Mouse (Mus musculus) bone marrow macrophage, adult 2 months (primary cell): ENCODE data around the gene Prr15l. TPM values are rescaled to one million over a fixed set of nuclear protein-coding genes. Genes with fewer than 3 reads are reported as not detected.

Experiments used
- H3K27ac ChIP-seq: 2 replicates; pipeline ENCODE4 v1.5.1; 2012; ENCODE audit warnings: low read depth, low read length; ENCODE audit not compliant: insufficient read depth
- H3K4me1 ChIP-seq: 2 replicates; pipeline ENCODE4 v1.6.1; 2012; ENCODE audit warnings: low read length; ENCODE audit not compliant: control insufficient read depth, insufficient read depth
- H3K4me3 ChIP-seq: 2 replicates; pipeline ENCODE4 v1.5.1; 2012; ENCODE audit warnings: mild to moderate bottlenecking, low read length, moderate library complexity; ENCODE audit not compliant: insufficient read depth
- CTCF ChIP-seq: IDR thresholded peaks from 2 replicates; pipeline ENCODE4 v1.5.1; 2012; ENCODE audit warnings: low read depth, mild to moderate bottlenecking, low read length, moderate library complexity
- POLR2A ChIP-seq: IDR thresholded peaks from 2 replicates; pipeline ENCODE4 v1.6.1; 2012; ENCODE audit warnings: mild to moderate bottlenecking, low read depth, low read length, borderline replicate concordance
- polyA plus RNA-seq: library from polyadenylated mRNA; stranded (reverse); fragments of >200 nt; gene quantifications from 2 replicates; pipeline ENCODE4 v1.2.4, GENCODE M21; 2012; ENCODE audit not compliant: missing spikeins, insufficient read depth, insufficient read length

Prr15l gene
- polyA plus RNA-seq, 1 experiment: not detected

GRCm38 (mm10) chr11:96973426-96973964, 45.6 kb downstream of the Prr15l start:
- Histone ChIP-seq H3K4me3 (no peak overlapping the region), H3K27ac (peak overlapping the region; percentile 24; the same call in 1 of the 2 replicates), H3K4me1 (peaks cover 72% of the 10 kb centered on the region)
- TF ChIP-seq CTCF (no peak), POLR2A (no peak)

- peak overlapping the region; percentile 12; the same call in 1 of the 2 replicates for H3K4me3 ChIP-seq
- H3K4me1 ChIP-seq: peaks cover 62% of the 10 kb centered on the region
- TF ChIP-seq POLR2A (no peak), CTCF (no peak)
- peak overlapping the region; percentile 83 for H3K27ac ChIP-seq
Observed at GRCm38 (mm10) chr11:96974813-96975212, 46.9 kb downstream of the Prr15l start.

- H3K4me1 ChIP-seq: peaks cover 54% of the 10 kb centered on the region
- peak overlapping the region; percentile 83 for H3K27ac ChIP-seq
- H3K4me3 ChIP-seq: peak overlapping the region; percentile 98
- TF ChIP-seq CTCF: no peak
- no peak for TF ChIP-seq POLR2A
Observed at GRCm38 (mm10) chr11:96975511-96976378, 47.8 kb downstream of the Prr15l start.

GRCm38 (mm10) chr11:96976379-96976687, 48.4 kb downstream of the Prr15l start:
- TF ChIP-seq POLR2A (no peak), CTCF (no peak)
- Histone ChIP-seq H3K27ac (peak overlapping the region; percentile 83), H3K4me1 (peaks cover 50% of the 10 kb centered on the region), H3K4me3 (peak overlapping the region; percentile 98)

GRCm38 (mm10) chr11:96976911-96977591, 49.1 kb downstream of the Prr15l start:
- Histone ChIP-seq H3K27ac (peak overlapping the region; percentile 83), H3K4me3 (peak overlapping the region; percentile 98), H3K4me1 (peaks cover 44% of the 10 kb centered on the region)
- TF ChIP-seq POLR2A (no peak), CTCF (no peak)

GRCm38 (mm10) chr11:96977606-96978400, 49.9 kb downstream of the Prr15l start:
- peaks cover 38% of the 10 kb centered on the region for H3K4me1 ChIP-seq

GRCm38 (mm10) chr11:96978401-96979246, 50.7 kb downstream of the Prr15l start:
- peak overlapping the region; percentile 67 for H3K4me3 ChIP-seq
- no peak for TF ChIP-seq CTCF
- no peak for TF ChIP-seq POLR2A
- peaks cover 30% of the 10 kb centered on the region for H3K4me1 ChIP-seq
- peak overlapping the region; percentile 21; the same call in 1 of the 2 replicates for H3K27ac ChIP-seq

More at GRCm38 (mm10) chr11:96977606-96978400, 49.9 kb downstream of the Prr15l start:
- Histone ChIP-seq H3K27ac (peak overlapping the region; percentile 83), H3K4me3 (peak overlapping the region; percentile 98)
- no peak for TF ChIP-seq CTCF
- TF ChIP-seq POLR2A: no peak

GRCm38 (mm10) chr11:96979329-96979728, 51.4 kb downstream of the Prr15l start:
- no peak overlapping the region for H3K27ac ChIP-seq
- no peak for TF ChIP-seq CTCF
- peaks cover 23% of the 10 kb centered on the region for H3K4me1 ChIP-seq
- H3K4me3 ChIP-seq: no peak overlapping the region

GRCm38 (mm10) chr11:96980021-96980420, 52.1 kb downstream of the Prr15l start:
- H3K4me3 ChIP-seq: no peak overlapping the region
- TF ChIP-seq POLR2A: no peak
- no peak for TF ChIP-seq CTCF
- peaks cover 19% of the 10 kb centered on the region for H3K4me1 ChIP-seq
- H3K27ac ChIP-seq: no peak overlapping the region
